11 mouse cellular contexts compared by ENCODE assay signal in genomic region chr7:126463004-126463403, GRCm38 (mm10). TPM values are rescaled to one million over a fixed set of nuclear protein-coding genes. Genes with fewer than 3 reads are reported as not detected.
DNase-seq lines count a peak whose midpoint lies in the region; ATAC-seq and TF ChIP-seq lines count a peak whose summit lies in the region.
"Had no signal": no experiment of that assay in that cellular context is flagged by ENCODE, and none has a peak within 500 bp of the region (broad histone marks: within the 10 kb centered on the region; RNA-seq: fewer than 3 reads in every experiment).

Gene Atp2a1, minus strand, starts transcription at chr7:126463108.

- H3K4me3 ChIP-seq in kidney, adult 2 months (ENCODE audit: insufficient read depth, low read depth, low read length), result no peak within 1 kb of the TSS
- H3K4me3 ChIP-seq in stomach, embryonic 16.5 days (replicated peaks; ENCODE audit: low read length), result no peak within 1 kb of the TSS
- no peak within 1 kb of the TSS for H3K4me3 ChIP-seq in stomach, postnatal 0 days (ENCODE audit: low read depth, low read length)

- TF ChIP-seq EP300 in stomach, postnatal 0 days (optimal IDR thresholded peaks at IDR 0.05), result no peak

- 70% methylated on average over 5 of the region's 5 CpGs for WGBS in kidney, adult 2 months
- WGBS in stomach, embryonic 16.5 days, result 52% methylated on average over 5 of the region's 5 CpGs
- WGBS in stomach, postnatal 0 days, result 50% methylated on average over 5 of the region's 5 CpGs

- H3K27me3 ChIP-seq in kidney, adult 2 months (replicated peaks; ENCODE audit: control insufficient read depth, insufficient read depth, low read length), result no peaks in the 10 kb centered on the region
- H3K27me3 ChIP-seq in stomach, embryonic 16.5 days (ENCODE audit: control insufficient read depth, insufficient read depth, low read length), result no peaks in the 10 kb centered on the region
- no peaks in the 10 kb centered on the region for H3K27me3 ChIP-seq in stomach, postnatal 0 days (ENCODE audit: control insufficient read depth, insufficient read depth, low read length)

- TF ChIP-seq CTCF in kidney, adult 2 months (conservative IDR thresholded peaks at IDR 0.05; ENCODE audit: insufficient read depth, insufficient read length, low read depth, low read length), result no peak
- TF ChIP-seq CTCF in stomach, postnatal 0 days (IDR thresholded peaks at IDR 0.05; ENCODE audit: low read depth), result no peak

- no peak within 1 kb of the TSS for H3K27ac ChIP-seq in kidney, adult 2 months (ENCODE audit: insufficient read depth, low read depth, low read length)
- H3K27ac ChIP-seq in stomach, embryonic 16.5 days (ENCODE audit: low read length), result no peak within 1 kb of the TSS
- H3K27ac ChIP-seq in stomach, postnatal 0 days (replicated peaks), result no peak within 1 kb of the TSS
- H3K27ac ChIP-seq: macrophage had no signal

- peak within 1 kb of the TSS; percentile 31; the same call in 1 of the 2 replicates for H3K9ac ChIP-seq in stomach, embryonic 16.5 days (ENCODE audit: low read length)
- no peak within 1 kb of the TSS for H3K9ac ChIP-seq in stomach, postnatal 0 days (ENCODE audit: low read length)
- H3K9ac ChIP-seq: forebrain, postnatal 0 days had no signal

- no peaks in the 10 kb centered on the region for H3K36me3 ChIP-seq in kidney, adult 2 months (ENCODE audit: control insufficient read depth, insufficient read depth, low read length)
- H3K36me3 ChIP-seq in stomach, embryonic 16.5 days (ENCODE audit: control insufficient read depth, insufficient read depth, low read length), result 0 out of 2 replicates have a peak, but pooled peaks cover 7% of the 10 kb centered on the region
- H3K36me3 ChIP-seq in stomach, postnatal 0 days (ENCODE audit: control insufficient read depth, insufficient read depth, low read length), result peaks cover 12% of the 10 kb centered on the region

- H3K4me2 ChIP-seq in stomach, embryonic 16.5 days (ENCODE audit: low read depth, low read length), result no peak within 1 kb of the TSS
- no peak within 1 kb of the TSS for H3K4me2 ChIP-seq in stomach, postnatal 0 days (replicated peaks; ENCODE audit: low read depth)

- H3K4me1 ChIP-seq in kidney, adult 2 months (ENCODE audit: control insufficient read depth, insufficient read depth, low read length), result no peaks in the 10 kb centered on the region
- H3K4me1 ChIP-seq in stomach, embryonic 16.5 days (ENCODE audit: control insufficient read depth, insufficient read depth, low read length), result peaks cover 17% of the 10 kb centered on the region
- peaks cover 10% of the 10 kb centered on the region; the same call in 1 of the 2 replicates for H3K4me1 ChIP-seq in stomach, postnatal 0 days (replicated peaks; ENCODE audit: control insufficient read depth, insufficient read depth)

- no peak for ATAC-seq in stomach, embryonic 16.5 days (ENCODE audit: insufficient read depth, low FRiP score)
- ATAC-seq in stomach, postnatal 0 days (ENCODE audit: low FRiP score, low TSS enrichment), result no peak
- ATAC-seq: forebrain, postnatal 0 days had no signal

- H3K9me3 ChIP-seq in stomach, embryonic 16.5 days (replicated peaks; ENCODE audit: control insufficient read depth, low read length), result no peaks in the 10 kb centered on the region
- no peaks in the 10 kb centered on the region for H3K9me3 ChIP-seq in stomach, postnatal 0 days (ENCODE audit: control insufficient read depth, low read length)

- DNase-seq in kidney, adult 2 months, result no peak
- no peak for DNase-seq in kidney, adult 9 months
- no peak for DNase-seq in stomach, postnatal 0 days (ENCODE audit: low spot score)
- peak; percentile 84 for DNase-seq in gastrocnemius, postnatal 14 days
- DNase-seq in skeletal muscle tissue, adult 2 months (ENCODE audit: low read depth, low spot score), result peak; percentile 96
- no peak for DNase-seq in ovary, adult 18-20 months (ENCODE audit: low spot score)
- DNase-seq in ovary, postnatal 36 days (ENCODE audit: low spot score), result no peak
- DNase-seq: forebrain, postnatal 0 days; kidney, adult 8-10 months had no signal

- TF ChIP-seq POLR2A in kidney, adult 2 months (IDR thresholded peaks at IDR 0.05; ENCODE audit: low read depth, low read length), result no peak

- intact Hi-C loops in gastrocnemius, postnatal 14 days (cut with DNase I; ENCODE audit: low total_unique reads), result no loop called here

RNA-seq across cellular contexts. Expression of gene Atp2a1, which starts in this region (rescaled TPM):
- 0.35 and 144 TPM in 2 replicates for polyA plus RNA-seq in kidney, adult 2 months (2012; rRNA removed)
- 4.0 and 110 TPM in 2 replicates for polyA plus RNA-seq in stomach, embryonic 16.5 days (2015; fragmentation: Nextera tagmentation; extraction: Ambion mirVana)
- polyA plus RNA-seq in stomach, postnatal 0 days (2015; fragmentation: Nextera tagmentation; extraction: Ambion mirVana), result 0.59 and 1.8 TPM in 2 replicates
- total RNA-seq in gastrocnemius, postnatal 14 days (2021), result over 10,000 TPM; 16,285 to 17,681 TPM
- polyA plus RNA-seq: macrophage had no signal

Comparison
In these comparisons a context has a peak if more than half of its experiments do, and no peak if none do; other contexts are left out.
1. DNase-seq: peak in gastrocnemius, postnatal 14 days (single experiment) and skeletal muscle tissue, adult 2 months (single experiment); none in kidney, adult 2 months (single experiment), kidney, adult 9 months (single experiment), stomach, postnatal 0 days (single experiment), ovary, adult 18-20 months (single experiment) and ovary, postnatal 36 days (single experiment).